Mouse (Mus musculus): ENCODE data around the gene Fbxl18. TPM values are rescaled to one million over a fixed set of nuclear protein-coding genes. Genes with fewer than 3 reads are reported as not detected.

Fbxl18 gene
- 24.2 and 25.1 TPM in 2 replicates for polyA plus RNA-seq (2016; fragmentation: Nextera tagmentation; extraction: Ambion mirVana)

DNA sequence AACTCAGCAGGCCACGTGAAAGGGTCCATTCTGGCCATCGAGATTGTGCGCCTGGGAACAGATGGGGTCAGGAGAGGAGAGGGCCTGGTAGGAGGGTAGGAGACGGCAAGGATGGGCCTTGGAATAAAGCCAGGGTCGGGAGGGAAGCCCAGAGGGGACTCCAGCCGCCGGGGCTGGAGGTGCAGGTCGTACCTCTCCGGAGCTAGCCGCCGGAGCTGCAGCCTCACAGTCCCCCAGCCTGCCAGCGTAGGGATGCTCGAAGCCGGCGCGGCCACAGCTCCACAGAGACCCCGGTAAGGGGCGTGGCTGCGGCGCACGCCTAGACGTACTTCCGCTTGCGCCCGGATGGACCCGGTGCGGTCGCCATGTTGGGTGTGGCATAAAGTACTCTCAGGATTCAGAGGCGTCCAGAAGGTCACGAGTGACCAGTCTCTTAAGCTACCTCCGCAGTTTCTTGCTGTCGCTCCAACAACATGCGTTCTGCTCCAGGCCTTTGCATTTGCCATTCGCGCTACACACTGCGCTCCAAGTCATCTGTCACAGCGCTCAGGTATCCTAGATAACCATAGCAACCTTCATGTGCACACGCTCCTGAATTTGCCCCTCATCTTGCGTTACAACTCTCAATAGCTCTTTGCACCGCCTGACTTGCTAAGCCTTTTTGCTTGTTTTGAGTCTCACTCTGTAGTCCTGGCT, at the start of gene Fbxl18:
Fbxl18 (minus strand) TSS at position 504 of the 696 bp plus-strand sequence.
- Histone ChIP-seq H3K36me3 (replicated peaks) (peaks cover 31% of the 10 kb centered on the region), H3K9me3 (no peaks in the 10 kb centered on the region), H3K4me1 (peaks cover 36% of the 10 kb centered on the region), H3K4me3 (peak within 1 kb of the TSS; percentile 81), H3K27me3 (ENCODE audit: poor library complexity, severe bottlenecking) (no peaks in the 10 kb centered on the region), H3K27ac (peak within 1 kb of the TSS; percentile 90)
- DNase-seq (ENCODE audit: extremely low spot score, low spot score), result peak; percentile 92
- under 1% methylated on average over 40 of the region's 40 CpGs for WGBS

DNA sequence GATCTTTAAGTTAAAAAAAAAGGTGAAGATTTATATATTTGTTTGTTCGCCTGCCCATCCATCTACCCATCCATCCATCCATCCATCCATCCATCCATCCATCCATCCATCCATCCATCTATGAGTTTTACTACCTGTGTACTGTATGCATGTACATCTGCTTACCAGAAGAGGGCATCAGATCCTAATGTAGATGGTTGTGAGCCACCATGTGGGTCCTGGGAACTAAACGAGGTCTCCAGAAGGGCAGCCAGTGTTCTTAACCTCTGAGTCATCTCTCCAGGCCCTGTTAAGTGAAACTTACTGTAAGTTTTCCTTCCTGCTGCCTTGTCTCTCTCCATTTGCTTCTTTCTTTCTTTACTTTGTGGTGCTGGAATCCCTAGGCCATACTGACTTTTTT, 45.2 kb upstream of the Fbxl18 start:
- H3K27ac ChIP-seq, result no peak overlapping the region
- 79% methylated on average over 2 of the region's 2 CpGs for WGBS

GRCm38 (mm10) chr5:142937956-142938727, 42.9 kb upstream of the Fbxl18 start:
- Histone ChIP-seq H3K9me3 (peaks cover 6% of the 10 kb centered on the region; the same call in 1 of the 2 replicates), H3K4me3 (no peak overlapping the region), H3K4me1 (peaks cover 25% of the 10 kb centered on the region), H3K27me3 (ENCODE audit: poor library complexity, severe bottlenecking) (no peaks in the 10 kb centered on the region), H3K36me3 (replicated peaks) (no peaks in the 10 kb centered on the region), H3K27ac (no peak overlapping the region)
- WGBS, result 35% methylated on average over 19 of the region's 19 CpGs
- no peak for DNase-seq (ENCODE audit: extremely low spot score, low spot score)

More for the DNA sequence above, 45.2 kb upstream of the Fbxl18 start:
- peaks cover 26% of the 10 kb centered on the region for H3K4me1 ChIP-seq
- DNase-seq (ENCODE audit: extremely low spot score, low spot score), result no peak
- H3K9me3 ChIP-seq, result peaks cover 6% of the 10 kb centered on the region; the same call in 1 of the 2 replicates
- H3K27me3 ChIP-seq (ENCODE audit: poor library complexity, severe bottlenecking), result no peaks in the 10 kb centered on the region
- no peaks in the 10 kb centered on the region for H3K36me3 ChIP-seq (replicated peaks)
- H3K4me3 ChIP-seq, result no peak overlapping the region

- Histone ChIP-seq H3K9me3 (peaks cover 6% of the 10 kb centered on the region; the same call in 1 of the 2 replicates), H3K4me3 (peak overlapping the region; percentile 38), H3K4me1 (peaks cover 30% of the 10 kb centered on the region), H3K27ac (peak overlapping the region; percentile 70), H3K27me3 (ENCODE audit: poor library complexity, severe bottlenecking) (no peaks in the 10 kb centered on the region), H3K36me3 (replicated peaks) (no peaks in the 10 kb centered on the region)
- WGBS, result 3% methylated on average over 17 of the region's 17 CpGs
- peak; percentile 89 for DNase-seq (ENCODE audit: extremely low spot score, low spot score)
Measured at GRCm38 (mm10) chr5:142936336-142936719, 41.1 kb upstream of the Fbxl18 start.

- H3K36me3 ChIP-seq (replicated peaks), result no peaks in the 10 kb centered on the region
- WGBS, result 17% methylated on average over 13 of the region's 13 CpGs
- peak overlapping the region; percentile 70 for H3K27ac ChIP-seq
- DNase-seq (ENCODE audit: extremely low spot score, low spot score), result peak; percentile 85
- H3K4me3 ChIP-seq, result peak overlapping the region; percentile 38
- no peaks in the 10 kb centered on the region for H3K27me3 ChIP-seq (ENCODE audit: poor library complexity, severe bottlenecking)
- H3K4me1 ChIP-seq, result peaks cover 31% of the 10 kb centered on the region
- peaks cover 4% of the 10 kb centered on the region; the same call in 1 of the 2 replicates for H3K9me3 ChIP-seq
Measured at GRCm38 (mm10) chr5:142935642-142936335, 40.6 kb upstream of the Fbxl18 start.

DNA sequence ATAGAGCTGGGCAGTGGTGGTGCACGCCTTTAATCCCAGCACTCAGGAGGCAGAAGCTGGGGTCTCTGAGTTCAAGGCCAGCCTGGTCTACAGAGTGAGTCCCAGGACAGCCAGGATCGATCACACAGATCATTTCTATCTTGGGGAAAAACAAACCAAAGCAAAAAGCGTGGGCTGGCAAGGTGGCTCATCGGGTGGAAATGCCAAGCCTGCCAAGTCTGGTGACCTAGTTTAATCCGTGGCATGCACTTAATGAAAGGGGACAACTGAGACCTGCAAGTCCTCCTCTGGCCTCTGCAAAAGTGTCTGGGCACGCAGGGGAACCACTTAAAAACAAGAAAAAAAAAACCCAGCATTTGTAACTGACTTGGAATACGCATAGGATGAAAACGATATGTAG, 37.5 kb upstream of the Fbxl18 start:
- WGBS, result 79% methylated on average over 8 of the region's 8 CpGs
- Histone ChIP-seq H3K4me3 (no peak overlapping the region), H3K27me3 (ENCODE audit: poor library complexity, severe bottlenecking) (peaks cover 17% of the 10 kb centered on the region), H3K27ac (no peak overlapping the region), H3K4me1 (peaks cover 32% of the 10 kb centered on the region), H3K36me3 (replicated peaks) (no peaks in the 10 kb centered on the region), H3K9me3 (no peaks in the 10 kb centered on the region)
- DNase-seq (ENCODE audit: extremely low spot score, low spot score), result no peak

- H3K9me3 ChIP-seq, result no peaks in the 10 kb centered on the region
- 32% methylated on average over 9 of the region's 9 CpGs for WGBS
Measured at GRCm38 (mm10) chr5:142932084-142932685, 37.0 kb upstream of the Fbxl18 start.

GRCm38 (mm10) chr5:142931241-142931745, 36.1 kb upstream of the Fbxl18 start:
- H3K4me1 ChIP-seq, result peaks cover 44% of the 10 kb centered on the region
- no peaks in the 10 kb centered on the region for H3K9me3 ChIP-seq
- no peaks in the 10 kb centered on the region for H3K36me3 ChIP-seq (replicated peaks)
- H3K27ac ChIP-seq, result peak overlapping the region; percentile 41; the same call in 1 of the 2 replicates
- DNase-seq (ENCODE audit: extremely low spot score, low spot score), result no peak
- H3K27me3 ChIP-seq (ENCODE audit: poor library complexity, severe bottlenecking), result peaks cover 24% of the 10 kb centered on the region
- 83% methylated on average over 9 of the region's 9 CpGs for WGBS
- H3K4me3 ChIP-seq, result no peak overlapping the region

More at GRCm38 (mm10) chr5:142932084-142932685, 37.0 kb upstream of the Fbxl18 start:
- H3K4me1 ChIP-seq, result peaks cover 36% of the 10 kb centered on the region
- peak; percentile 72 for DNase-seq (ENCODE audit: extremely low spot score, low spot score)
- no peak overlapping the region for H3K4me3 ChIP-seq
- peak overlapping the region; percentile 69 for H3K27ac ChIP-seq
- H3K36me3 ChIP-seq (replicated peaks), result no peaks in the 10 kb centered on the region
- peaks cover 22% of the 10 kb centered on the region for H3K27me3 ChIP-seq (ENCODE audit: poor library complexity, severe bottlenecking)

GRCm38 (mm10) chr5:142929400-142929752, 34.2 kb upstream of the Fbxl18 start:
- peak overlapping the region; percentile 86 for H3K27ac ChIP-seq
- H3K4me1 ChIP-seq, result peaks cover 45% of the 10 kb centered on the region
- H3K4me3 ChIP-seq, result peak overlapping the region; percentile 52
- H3K36me3 ChIP-seq (replicated peaks), result no peaks in the 10 kb centered on the region
- no peak for DNase-seq (ENCODE audit: extremely low spot score, low spot score)
- H3K27me3 ChIP-seq (ENCODE audit: poor library complexity, severe bottlenecking), result peaks cover 24% of the 10 kb centered on the region
- 18% methylated on average over 4 of the region's 4 CpGs for WGBS
- no peaks in the 10 kb centered on the region for H3K9me3 ChIP-seq

DNA sequence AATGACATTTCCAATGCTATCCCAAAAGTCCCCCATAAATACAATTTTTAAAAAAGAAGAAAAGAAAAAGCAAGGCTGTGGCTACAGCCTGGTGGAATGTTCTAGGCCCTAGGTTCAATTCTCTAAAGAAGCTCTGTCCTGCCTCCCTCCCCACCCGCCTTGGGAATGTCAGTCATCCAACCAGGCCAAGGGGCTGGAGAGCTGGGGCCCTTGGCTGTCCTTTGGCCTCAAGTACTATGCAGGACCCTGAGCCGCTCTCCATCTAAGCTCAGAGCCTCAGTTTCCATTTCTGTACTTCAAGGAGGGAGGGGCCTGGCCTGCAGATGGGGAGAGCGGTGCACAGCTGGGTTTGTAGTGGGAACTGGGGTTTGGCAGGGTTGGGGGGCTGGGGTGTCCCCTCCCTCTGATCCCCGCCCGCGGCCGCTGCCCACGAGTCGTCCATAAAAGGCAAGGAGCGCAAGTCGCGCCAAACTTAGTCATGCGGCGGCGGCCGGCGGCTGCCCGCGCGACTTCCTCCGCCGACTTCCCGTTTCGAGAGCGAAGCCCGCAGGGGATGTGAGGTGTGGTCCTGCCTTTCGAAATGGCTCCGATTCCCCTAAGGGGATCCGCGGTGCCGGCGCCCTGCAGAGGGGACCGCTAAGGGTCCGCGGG, 33.7 kb upstream of the Fbxl18 start:
- peaks cover 24% of the 10 kb centered on the region for H3K27me3 ChIP-seq (ENCODE audit: poor library complexity, severe bottlenecking)
- H3K4me1 ChIP-seq, result peaks cover 47% of the 10 kb centered on the region
- no peaks in the 10 kb centered on the region for H3K36me3 ChIP-seq (replicated peaks)
- 5% methylated on average over 35 of the region's 35 CpGs for WGBS
- DNase-seq (ENCODE audit: extremely low spot score, low spot score), result peak; percentile 59
- no peaks in the 10 kb centered on the region for H3K9me3 ChIP-seq
- peak overlapping the region; percentile 52 for H3K4me3 ChIP-seq
- peak overlapping the region; percentile 86 for H3K27ac ChIP-seq

- WGBS, result 95% methylated on average over 12 of the region's 12 CpGs
- Histone ChIP-seq H3K27ac (peak overlapping the region; percentile 75), H3K9me3 (0 out of 2 replicates have a peak, but pooled peaks cover 3% of the 10 kb centered on the region), H3K4me3 (no peak overlapping the region), H3K36me3 (replicated peaks) (no peaks in the 10 kb centered on the region), H3K4me1 (peaks cover 47% of the 10 kb centered on the region), H3K27me3 (ENCODE audit: poor library complexity, severe bottlenecking) (peaks cover 24% of the 10 kb centered on the region)
- no peak for DNase-seq (ENCODE audit: extremely low spot score, low spot score)
Measured at GRCm38 (mm10) chr5:142927341-142927930, 32.2 kb upstream of the Fbxl18 start.
